Mouse (Mus musculus): ENCODE measurements around the gene Eif2b3. TPM values are rescaled to one million over a fixed set of nuclear protein-coding genes. Genes with fewer than 3 reads are reported as not detected.

The Eif2b3 gene
- total and polyA plus RNA-seq, 3 experiments: 7.9 to 14.6 (median 12.0) TPM

- Histone ChIP-seq H3K36me3 (ENCODE audit: control insufficient read depth, insufficient read depth, low read length) (no peaks in the 10 kb centered on the region), H3K9ac (ENCODE audit: low read depth, low read length) (no peak overlapping the region), H3K4me1 (ENCODE audit: control insufficient read depth, insufficient read depth, low read length) (peaks cover 33% of the 10 kb centered on the region), H3K27me3 (ENCODE audit: control insufficient read depth, insufficient read depth, low read length) (no peaks in the 10 kb centered on the region), H3K4me3 (no peak overlapping the region), H3K27ac (peak overlapping the region; percentile 99; the same call in 1 of the 2 replicates), H3K79me2 (replicated peaks; ENCODE audit: control insufficient read depth, insufficient read depth, low read length) (no peaks in the 10 kb centered on the region)
- intact Hi-C loops (cut with DNase I): loop anchor here (5.0 to 10.0 kb wide), 3 partner anchors 106 to 409 kb away; partner anchors contain the start of gene Eif2b3
- no peak for DNase-seq
- WGBS: 64% methylated on average over 9 of the region's 9 CpGs
- TF ChIP-seq POLR2A (IDR thresholded peaks at IDR 0.05; ENCODE audit: insufficient read depth, low read depth, low read length) (no peak), EP300 (IDR thresholded peaks at IDR 0.05; ENCODE audit: insufficient read depth, low read depth, low read length) (no peak), CTCF (IDR thresholded peaks at IDR 0.05) (no peak)
Measured at GRCm38 (mm10) chr4:117123546-117124217, 104.5 kb downstream of the Eif2b3 start.

DNA sequence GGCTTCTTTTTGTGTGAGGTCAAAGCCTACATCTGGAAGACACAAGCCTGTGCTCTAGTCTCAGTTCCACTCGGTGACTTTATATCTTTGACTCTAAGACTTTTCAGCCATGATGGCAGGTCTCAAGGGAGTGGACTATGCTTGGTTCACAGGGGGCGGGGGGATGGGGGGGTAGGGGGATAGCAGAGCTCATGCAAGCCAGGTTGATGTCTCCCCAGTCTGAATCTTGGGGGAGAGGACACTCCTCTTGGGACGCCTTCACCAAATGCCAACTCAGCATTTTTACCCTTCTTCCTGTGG lies 105.0 kb downstream of the Eif2b3 start:
- WGBS: 62% methylated on average over 3 of the region's 3 CpGs
- intact Hi-C loops (cut with DNase I): loop anchor here (5.0 to 10.0 kb wide), 3 partner anchors 107 to 409 kb away; partner anchors contain the start of gene Eif2b3

GRCm38 (mm10) chr4:117124518-117125347 lies 105.5 kb downstream of the Eif2b3 start:
- peak; percentile 63 to 74 for DNase-seq
- TF ChIP-seq CTCF (IDR thresholded peaks at IDR 0.05) (no peak), POLR2A (IDR thresholded peaks at IDR 0.05; ENCODE audit: insufficient read depth, low read depth, low read length) (0 out of 2 replicates have a peak, but pooled peaks have one; percentile 25), EP300 (IDR thresholded peaks at IDR 0.05; ENCODE audit: insufficient read depth, low read depth, low read length) (no peak)
- H3K27ac ChIP-seq: peak overlapping the region; percentile 99
- H3K4me1 ChIP-seq (ENCODE audit: control insufficient read depth, insufficient read depth, low read length): peaks cover 31% of the 10 kb centered on the region
- H3K4me3 ChIP-seq: no peak overlapping the region; the same call in 1 of the 2 replicates
- no peaks in the 10 kb centered on the region for H3K36me3 ChIP-seq (ENCODE audit: control insufficient read depth, insufficient read depth, low read length)
- intact Hi-C loops (cut with DNase I): loop anchor here (5.0 to 10.0 kb wide), 3 partner anchors 107 to 410 kb away; partner anchors contain the start of gene Eif2b3
- H3K9ac ChIP-seq (ENCODE audit: low read depth, low read length): peak overlapping the region; percentile 42
- no peaks in the 10 kb centered on the region for H3K79me2 ChIP-seq (replicated peaks; ENCODE audit: control insufficient read depth, insufficient read depth, low read length)
- 31% methylated on average over 14 of the region's 14 CpGs for WGBS
- H3K27me3 ChIP-seq (ENCODE audit: control insufficient read depth, insufficient read depth, low read length): no peaks in the 10 kb centered on the region

More for the DNA sequence above, 105.0 kb downstream of the Eif2b3 start:
- peak overlapping the region; percentile 99 for H3K27ac ChIP-seq
- H3K9ac ChIP-seq (ENCODE audit: low read depth, low read length): no peak overlapping the region
- H3K4me1 ChIP-seq (ENCODE audit: control insufficient read depth, insufficient read depth, low read length): peaks cover 33% of the 10 kb centered on the region
- no peaks in the 10 kb centered on the region for H3K36me3 ChIP-seq (ENCODE audit: control insufficient read depth, insufficient read depth, low read length)
- no peak for DNase-seq
- no peaks in the 10 kb centered on the region for H3K27me3 ChIP-seq (ENCODE audit: control insufficient read depth, insufficient read depth, low read length)
- H3K4me3 ChIP-seq: no peak overlapping the region
- H3K79me2 ChIP-seq (replicated peaks; ENCODE audit: control insufficient read depth, insufficient read depth, low read length): no peaks in the 10 kb centered on the region
- no peak for TF ChIP-seq EP300 (IDR thresholded peaks at IDR 0.05; ENCODE audit: insufficient read depth, low read depth, low read length)
- no peak for TF ChIP-seq CTCF (IDR thresholded peaks at IDR 0.05)
- TF ChIP-seq POLR2A (IDR thresholded peaks at IDR 0.05; ENCODE audit: insufficient read depth, low read depth, low read length): no peak

DNA sequence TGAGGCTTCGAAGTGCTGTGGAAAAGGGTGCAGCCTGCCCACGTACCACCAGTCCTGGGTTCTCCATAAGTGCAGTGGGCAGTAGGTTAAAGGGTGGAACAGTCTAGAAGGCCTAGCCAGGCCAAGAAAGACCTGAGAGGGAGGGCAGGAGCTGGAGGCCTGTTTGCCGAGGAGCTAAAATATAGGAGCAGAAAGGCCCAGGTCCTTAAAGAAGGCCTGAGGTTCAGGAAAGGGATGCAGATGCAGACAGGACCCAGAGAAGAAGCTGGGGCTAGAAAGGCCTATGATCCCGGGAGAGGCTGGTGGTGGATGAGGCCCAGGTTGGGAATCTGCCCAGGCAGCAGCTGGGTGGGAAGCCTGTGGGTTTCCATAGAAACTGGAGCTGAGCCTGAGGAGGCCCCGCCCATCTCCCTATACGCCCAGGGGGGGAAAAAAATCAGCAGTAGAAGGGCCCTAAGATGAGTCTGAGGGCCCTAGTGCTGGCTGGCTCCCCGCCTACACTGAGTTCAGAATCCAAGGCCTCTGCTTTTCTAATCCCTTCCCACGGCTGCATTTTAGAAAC lies 106.2 kb downstream of the Eif2b3 start, which contains the start of gene Btbd19:
Gene Btbd19 (minus strand): TSS at position 378 of the 562 bp plus-strand sequence.
- Histone ChIP-seq H3K4me3 (peak within 1 kb of the TSS; percentile 23), H3K36me3 (ENCODE audit: control insufficient read depth, insufficient read depth, low read length) (no peaks in the 10 kb centered on the region), H3K9ac (ENCODE audit: low read depth, low read length) (peak within 1 kb of the TSS; percentile 56), H3K79me2 (replicated peaks; ENCODE audit: control insufficient read depth, insufficient read depth, low read length) (no peaks in the 10 kb centered on the region), H3K27me3 (ENCODE audit: control insufficient read depth, insufficient read depth, low read length) (no peaks in the 10 kb centered on the region), H3K27ac (peak within 1 kb of the TSS; percentile 99), H3K4me1 (ENCODE audit: control insufficient read depth, insufficient read depth, low read length) (peaks cover 29% of the 10 kb centered on the region)
- WGBS: 34% methylated on average over 8 of the region's 8 CpGs
- TF ChIP-seq POLR2A (IDR thresholded peaks at IDR 0.05; ENCODE audit: insufficient read depth, low read depth, low read length) (no peak), CTCF (IDR thresholded peaks at IDR 0.05) (no peak), EP300 (IDR thresholded peaks at IDR 0.05; ENCODE audit: insufficient read depth, low read depth, low read length) (no peak)
- peak; percentile 84 to 86 for DNase-seq
- intact Hi-C loops (cut with DNase I): loop anchor here (10.0 kb wide), 1 partner anchor 411 kb away; no protein-coding TSS in a partner anchor

DNA sequence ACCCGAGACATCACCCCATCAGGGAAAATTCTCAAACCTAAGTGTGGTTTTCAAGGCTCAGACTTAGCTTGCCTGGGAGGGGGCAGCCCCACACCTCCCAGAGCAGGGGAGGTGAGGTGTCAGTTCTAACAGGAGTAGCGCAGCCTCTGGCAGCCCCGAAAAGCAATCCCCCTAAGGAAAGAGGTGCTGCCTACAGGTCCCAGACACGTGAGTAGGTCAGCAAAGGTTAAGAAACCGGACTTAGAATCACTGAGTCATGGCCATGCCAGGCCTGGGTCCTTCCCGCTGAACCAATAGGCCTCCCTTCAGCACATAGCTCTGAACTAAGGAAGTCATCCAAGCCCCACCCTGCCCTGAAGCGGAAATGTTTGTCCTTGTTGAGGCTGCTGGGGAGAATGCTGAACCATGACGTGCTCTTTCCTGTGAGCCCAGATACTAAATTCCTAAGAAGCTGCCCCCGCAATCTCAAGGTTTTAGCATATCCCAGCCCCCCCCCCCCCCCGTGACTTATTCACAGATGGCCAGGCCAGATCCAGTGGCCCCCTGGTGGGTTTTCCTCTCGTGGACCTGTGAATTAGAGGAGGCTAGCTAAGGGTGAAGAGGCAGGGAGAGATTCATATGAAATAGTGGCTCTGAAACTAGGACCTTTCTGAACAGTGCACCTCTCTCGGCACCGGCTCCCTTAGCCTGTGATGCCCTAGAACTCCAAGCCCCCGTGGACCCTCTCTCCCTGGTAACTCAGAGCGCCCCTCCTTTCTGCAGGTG lies 106.9 kb downstream of the Eif2b3 start:
- Histone ChIP-seq H3K27me3 (ENCODE audit: control insufficient read depth, insufficient read depth, low read length) (no peaks in the 10 kb centered on the region), H3K9ac (ENCODE audit: low read depth, low read length) (peak overlapping the region; percentile 56), H3K79me2 (replicated peaks; ENCODE audit: control insufficient read depth, insufficient read depth, low read length) (no peaks in the 10 kb centered on the region), H3K36me3 (ENCODE audit: control insufficient read depth, insufficient read depth, low read length) (no peaks in the 10 kb centered on the region), H3K4me1 (ENCODE audit: control insufficient read depth, insufficient read depth, low read length) (peaks cover 29% of the 10 kb centered on the region), H3K4me3 (peak overlapping the region; percentile 23), H3K27ac (peak overlapping the region; percentile 99)
- intact Hi-C loops (cut with DNase I): loop anchor here (10.0 kb wide), 1 partner anchor 411 kb away; no protein-coding TSS in a partner anchor
- TF ChIP-seq POLR2A (IDR thresholded peaks at IDR 0.05; ENCODE audit: insufficient read depth, low read depth, low read length) (peak; percentile 74), CTCF (IDR thresholded peaks at IDR 0.05) (no peak), EP300 (IDR thresholded peaks at IDR 0.05; ENCODE audit: insufficient read depth, low read depth, low read length) (peak; percentile 98)
- peak; percentile 80 to 91 for DNase-seq
- 31% methylated on average over 15 of the region's 15 CpGs for WGBS

Data from heart, adult 2 months (tissue).